Comparison of ENCODE assay signal across 9 mouse cellular contexts in the genomic region with DNA sequence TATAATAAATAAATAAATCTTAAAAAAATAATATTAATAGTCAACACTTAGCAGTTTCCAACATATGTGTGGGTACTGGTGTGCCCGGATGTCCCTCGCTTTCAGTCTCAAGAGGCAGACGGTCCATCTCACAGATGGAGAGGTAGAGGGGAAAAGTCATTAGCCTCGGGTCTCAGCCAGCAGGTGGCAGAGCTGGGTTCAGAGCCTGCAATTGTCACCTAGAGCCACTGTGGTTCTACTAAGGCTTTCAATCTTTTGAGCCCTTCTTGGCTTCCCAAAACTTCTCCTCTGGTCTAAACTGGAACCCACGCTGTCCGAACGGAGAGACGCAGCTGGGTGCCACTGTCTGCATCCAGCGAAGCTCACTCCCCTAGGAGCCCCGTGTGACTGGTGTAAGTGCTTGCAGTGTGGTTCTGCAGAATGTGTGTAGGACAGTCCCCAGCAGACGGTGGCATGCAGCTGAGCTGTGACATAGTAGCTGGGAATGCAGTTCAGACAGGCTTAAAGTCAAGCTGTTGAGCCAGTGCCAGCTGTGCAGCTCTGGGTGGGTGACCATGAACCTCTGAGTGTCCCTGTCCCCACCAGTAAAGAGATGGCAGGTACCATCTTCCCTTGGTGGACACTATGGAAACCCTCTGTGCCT. TPM values are rescaled to one million over a fixed set of nuclear protein-coding genes. Genes with fewer than 3 reads are reported as not detected.
DNase-seq lines count a peak whose midpoint lies in the region; ATAC-seq lines count a peak whose summit lies in the region.
"Had no signal": no experiment of that assay in that cellular context is flagged by ENCODE, and none has a peak within 500 bp of the region (broad histone marks: within the 10 kb centered on the region; RNA-seq: fewer than 3 reads in every experiment).

No protein-coding gene starts in this region.

- no peak overlapping the region for H3K27ac ChIP-seq in forebrain, embryonic 12.5 days
- H3K27ac ChIP-seq: lung, embryonic 15.5 days had no signal

- ATAC-seq in forebrain, embryonic 12.5 days (ENCODE audit: low FRiP score) = no peak

- WGBS in forebrain, embryonic 12.5 days = 66% methylated on average over 11 of the region's 11 CpGs

- H3K9ac ChIP-seq in forebrain, embryonic 12.5 days = no peak overlapping the region
- H3K9ac ChIP-seq: lung, embryonic 15.5 days had no signal

- H3K4me1 ChIP-seq in forebrain, embryonic 12.5 days = peaks cover 15% of the 10 kb centered on the region
- H3K4me1 ChIP-seq: lung, embryonic 15.5 days had no signal

- intact Hi-C loops in left cerebral cortex, postnatal 4 days (cut with DNase I) = no loop called here

- H3K4me3 ChIP-seq in forebrain, embryonic 12.5 days (replicated peaks) = no peak overlapping the region
- H3K4me3 ChIP-seq: lung, embryonic 15.5 days had no signal

- H3K36me3 ChIP-seq in forebrain, embryonic 12.5 days (replicated peaks) = no peaks in the 10 kb centered on the region
- H3K36me3 ChIP-seq: lung, embryonic 15.5 days had no signal

- H3K9me3 ChIP-seq in forebrain, embryonic 12.5 days = no peaks in the 10 kb centered on the region
- H3K9me3 ChIP-seq: lung, embryonic 15.5 days had no signal

- peak overlapping the region; percentile 47 for H3K4me2 ChIP-seq in forebrain, embryonic 12.5 days
- H3K4me2 ChIP-seq: lung, embryonic 15.5 days had no signal

- peaks cover 3% of the 10 kb centered on the region; the same call in 1 of the 2 replicates for H3K27me3 ChIP-seq in forebrain, embryonic 12.5 days
- H3K27me3 ChIP-seq: lung, embryonic 15.5 days had no signal

- peak; percentile 37 to 51 for DNase-seq in adrenal gland, postnatal 36 days
- no peak for DNase-seq in adrenal gland, adult 18-20 months (ENCODE audit: low spot score in 2 of 2)
- DNase-seq in right cerebral cortex, adult 2 months (ENCODE audit: low spot score in 2 of 2) = peak; percentile 50 to 51
- no peak for DNase-seq in right cerebral cortex, postnatal 36 days (ENCODE audit: low spot score in 2 of 2)
- DNase-seq in left cerebral cortex, postnatal 4 days = peak; percentile 51
- DNase-seq in layer of hippocampus, postnatal 25 days (ENCODE audit: extremely low spot score in 1 of 2, low spot score in 1 of 2) = no peak
- no peak for DNase-seq in gastrocnemius, postnatal 4 days (ENCODE audit: low spot score in 2 of 2)

RNA-seq across cellular contexts. Expression of gene Dlgap4, which starts 29.2 kb away (rescaled TPM):
- total RNA-seq in adrenal gland, postnatal 36 days (2021) = 10 to 100 TPM; 45.4 to 47.3 TPM
- 10 to 100 TPM; 43.2 to 60.8 TPM for total RNA-seq in adrenal gland, adult 18-20 months (2021)
- 195 and 197 TPM in 2 replicates for polyA plus RNA-seq in forebrain, embryonic 12.5 days (2016; fragmentation: Nextera tagmentation; extraction: Ambion mirVana)
- 100 to 1,000 TPM; 306 to 315 TPM for total RNA-seq in left cerebral cortex, postnatal 4 days (2021)
- total RNA-seq in layer of hippocampus, postnatal 25 days (2021) = 100 to 1,000 TPM; 180 to 211 TPM
- total RNA-seq in gastrocnemius, postnatal 4 days (2021) = 10 to 100 TPM; 81.1 to 93.7 TPM

RNA-seq across cellular contexts. Expression of gene Aar2, which starts 36.9 kb away (rescaled TPM):
- 10 to 100 TPM; 35.3 to 36.2 TPM for total RNA-seq in adrenal gland, postnatal 36 days (2021)
- 10 to 100 TPM; 34.8 to 34.9 TPM for total RNA-seq in adrenal gland, adult 18-20 months (2021)
- 44.1 and 44.7 TPM in 2 replicates for polyA plus RNA-seq in forebrain, embryonic 12.5 days (2016; fragmentation: Nextera tagmentation; extraction: Ambion mirVana)
- 10 to 100 TPM; 28.6 to 33.2 TPM for total RNA-seq in left cerebral cortex, postnatal 4 days (2021)
- 10 to 100 TPM; 29.8 to 37.8 TPM for total RNA-seq in layer of hippocampus, postnatal 25 days (2021)
- 10 to 100 TPM; 20.3 to 20.5 TPM for total RNA-seq in gastrocnemius, postnatal 4 days (2021)

Comparison
In these comparisons a context has a peak if more than half of its experiments do, and no peak if none do; other contexts are left out.
1. DNase-seq: peak in adrenal gland, postnatal 36 days (2 of 2), right cerebral cortex, adult 2 months (2 of 2) and left cerebral cortex, postnatal 4 days (single experiment); none in adrenal gland, adult 18-20 months (0 of 2), right cerebral cortex, postnatal 36 days (0 of 2), layer of hippocampus, postnatal 25 days (0 of 2) and gastrocnemius, postnatal 4 days (0 of 2).